Mouse (Mus musculus) retina, embryonic 14.5 days (tissue): ENCODE results near the gene Sash3.

Experiments
- DNase-seq: peaks from one replicate; pipeline ENCODE4 v3.0.0-alpha.2; 2015; ENCODE audit warnings: low spot score

The Sash3 gene

DNA sequence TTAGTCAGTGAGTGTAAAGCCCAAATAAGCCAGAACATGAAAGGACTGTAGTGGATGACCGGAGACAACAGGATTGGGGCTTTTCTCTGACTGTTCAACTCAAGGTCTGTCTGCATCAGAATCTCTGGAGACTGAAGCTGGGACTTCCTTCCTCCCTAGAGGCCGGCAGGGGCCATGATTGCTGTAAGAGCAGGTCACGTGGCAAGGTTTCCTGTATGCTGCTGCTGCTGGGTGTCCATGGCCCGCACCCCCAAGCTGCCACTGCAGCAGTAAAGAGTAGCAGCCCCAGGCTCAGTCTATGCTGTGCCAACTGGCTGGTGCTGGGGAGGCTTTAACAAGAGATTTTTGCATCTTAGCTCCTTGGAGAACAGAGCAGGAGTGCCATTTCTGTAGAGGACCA, at the start of gene Sash3:
Gene Sash3 (plus strand): TSS at position 175 of the 400 bp plus-strand sequence.
- DNase-seq = no peak

GRCm38 (mm10) chrX:48096580-48096979, 49.7 kb upstream of the Sash3 start:
- DNase-seq = no peak

DNA sequence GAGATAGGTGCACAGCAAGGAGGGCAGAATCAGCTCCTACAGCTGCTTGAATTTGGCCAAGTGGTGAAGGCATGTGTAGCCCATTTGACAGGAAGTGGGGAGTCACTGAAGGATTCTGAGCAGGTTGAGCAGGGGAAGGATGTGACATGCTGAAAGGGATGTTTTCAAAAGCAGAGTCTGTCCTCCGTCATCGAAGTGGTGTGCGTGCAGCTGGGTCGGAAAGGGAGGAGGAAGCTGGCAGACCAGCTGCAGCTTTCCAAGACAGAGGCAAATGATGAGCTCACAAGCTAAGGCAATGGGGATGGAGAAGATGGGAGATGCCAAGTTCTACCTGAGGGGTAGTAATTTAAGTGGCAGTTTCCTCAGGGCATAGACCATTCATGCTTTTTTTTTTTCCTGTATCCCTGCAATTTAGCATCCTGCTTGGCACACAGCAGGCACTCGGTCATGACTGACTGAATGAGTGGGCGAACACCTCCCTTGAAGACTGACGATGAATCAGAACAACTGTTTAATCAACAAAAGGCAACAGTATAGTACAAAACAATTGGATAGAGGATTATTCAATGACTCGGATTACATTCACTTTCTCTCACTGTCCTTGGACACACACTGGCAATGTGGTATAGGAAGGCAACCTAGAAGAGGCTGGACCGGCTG, 47.6 kb upstream of the Sash3 start:
- no peak for DNase-seq

- DNase-seq = peak; percentile 42
These were observed 46.4 kb upstream of the Sash3 start for GRCm38 (mm10) chrX:48099871-48100270.

DNA sequence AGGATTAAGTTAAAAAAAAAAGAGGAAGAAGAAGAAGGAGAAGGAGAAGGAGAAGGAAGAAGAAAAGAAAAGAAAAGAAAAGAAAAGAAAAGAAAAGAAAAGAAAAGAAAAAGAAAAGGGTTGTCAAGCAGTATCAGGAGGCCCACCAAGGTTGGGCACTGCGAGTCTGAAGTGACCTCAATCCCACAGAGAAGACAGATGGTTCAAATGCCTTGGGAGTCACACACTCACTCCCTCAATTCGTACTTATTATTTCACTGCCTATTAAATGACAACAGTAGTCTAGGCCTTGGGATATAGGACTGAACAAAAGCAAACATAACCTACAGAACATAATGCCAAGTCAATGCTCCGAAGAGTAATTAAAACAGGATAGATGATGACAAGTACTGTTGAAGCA, 43.0 kb upstream of the Sash3 start:
- no peak for DNase-seq

DNA sequence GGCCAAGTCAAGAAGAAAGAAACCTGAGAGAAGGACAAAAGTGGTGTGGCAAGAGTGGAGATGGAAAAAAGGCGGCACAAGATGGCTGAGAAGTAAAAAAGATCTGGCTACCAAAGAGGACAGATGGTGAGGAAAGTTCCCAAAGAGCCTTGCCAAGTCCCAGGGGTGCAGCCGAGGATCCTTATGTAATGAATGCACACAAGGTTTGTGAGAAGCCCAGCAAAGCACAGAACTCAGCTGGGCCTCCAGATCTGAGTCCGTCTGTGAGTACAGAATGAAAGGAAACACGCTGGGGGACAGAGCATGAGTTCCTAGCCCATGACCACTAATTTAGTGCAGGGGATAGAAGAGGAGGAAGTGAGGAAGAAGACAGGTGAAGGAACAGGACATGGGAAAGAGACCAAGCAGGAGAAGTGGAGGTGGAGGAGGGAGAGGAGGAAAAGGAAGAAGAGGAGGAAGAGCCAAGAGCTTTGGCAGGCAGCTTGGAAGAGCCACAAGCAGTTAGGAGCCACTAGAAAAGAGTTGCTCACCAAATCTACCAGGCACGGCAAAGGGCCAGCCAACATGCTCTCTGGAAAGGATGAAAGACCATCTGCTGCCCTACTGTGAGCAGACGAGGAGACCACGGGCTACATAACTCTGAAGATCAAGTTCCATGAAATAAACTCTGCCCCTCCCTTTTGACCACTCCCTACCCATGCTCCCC, 41.3 kb upstream of the Sash3 start:
- no peak for DNase-seq

GRCm38 (mm10) chrX:48106226-48106625, 40.0 kb upstream of the Sash3 start:
- DNase-seq = no peak

DNA sequence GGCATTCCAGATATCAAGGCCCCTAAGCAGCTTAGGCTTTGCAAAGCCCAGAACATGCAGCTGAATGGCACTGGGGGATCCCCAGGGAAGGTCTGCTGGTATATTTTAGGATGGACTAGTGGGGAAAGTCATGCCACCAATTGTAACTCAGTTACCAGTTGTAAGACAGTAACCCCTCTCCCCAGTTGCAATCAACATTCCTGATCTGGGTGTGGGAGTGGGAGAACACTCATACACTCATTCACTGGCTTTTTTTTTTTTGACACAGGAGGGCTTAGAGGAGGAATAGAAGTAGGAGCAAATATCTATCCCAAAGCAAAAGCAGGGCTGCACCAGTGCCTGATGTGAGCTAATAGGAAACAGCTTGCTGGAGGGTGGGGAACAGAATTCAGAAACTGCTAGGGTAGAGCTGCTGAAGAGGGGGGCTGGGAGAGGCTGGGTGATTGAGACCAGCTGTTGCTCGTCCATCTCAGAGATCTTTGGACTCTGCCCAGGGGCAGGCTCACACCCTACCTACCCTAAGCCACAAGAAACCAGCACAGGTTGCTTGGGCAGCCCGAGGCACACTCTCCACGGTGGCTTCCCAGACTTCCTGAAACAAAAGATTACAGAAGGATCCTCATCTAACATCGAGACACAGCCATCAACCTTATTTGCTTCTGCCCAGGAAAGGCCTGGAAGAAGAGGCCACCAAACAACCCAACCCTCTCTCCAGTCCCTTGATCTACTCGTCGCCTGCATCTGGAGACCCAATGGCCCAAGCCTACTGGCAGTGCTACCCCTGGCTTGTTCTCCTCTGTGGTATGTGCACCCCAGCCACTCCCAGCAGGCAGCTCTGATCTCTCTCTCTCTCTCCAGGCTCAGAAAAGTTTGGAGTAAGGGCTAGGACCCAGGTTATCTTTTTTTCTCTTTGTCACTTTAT, 37.6 kb upstream of the Sash3 start, which contains the start of gene Xpnpep2:
Gene Xpnpep2 (plus strand): TSS at position 332 of the 922 bp plus-strand sequence.
- no peak for DNase-seq

GRCm38 (mm10) chrX:48109316-48109655, 37.0 kb upstream of the Sash3 start:
- DNase-seq = no peak

GRCm38 (mm10) chrX:48119294-48119693, 26.9 kb upstream of the Sash3 start:
- DNase-seq = no peak

- peak; percentile 82 for DNase-seq
These were observed 21.8 kb upstream of the Sash3 start for GRCm38 (mm10) chrX:48124132-48125071.

GRCm38 (mm10) chrX:48126903-48127476, 19.2 kb upstream of the Sash3 start:
- no peak for DNase-seq

GRCm38 (mm10) chrX:48127502-48128218, 18.6 kb upstream of the Sash3 start:
- DNase-seq = no peak

DNA sequence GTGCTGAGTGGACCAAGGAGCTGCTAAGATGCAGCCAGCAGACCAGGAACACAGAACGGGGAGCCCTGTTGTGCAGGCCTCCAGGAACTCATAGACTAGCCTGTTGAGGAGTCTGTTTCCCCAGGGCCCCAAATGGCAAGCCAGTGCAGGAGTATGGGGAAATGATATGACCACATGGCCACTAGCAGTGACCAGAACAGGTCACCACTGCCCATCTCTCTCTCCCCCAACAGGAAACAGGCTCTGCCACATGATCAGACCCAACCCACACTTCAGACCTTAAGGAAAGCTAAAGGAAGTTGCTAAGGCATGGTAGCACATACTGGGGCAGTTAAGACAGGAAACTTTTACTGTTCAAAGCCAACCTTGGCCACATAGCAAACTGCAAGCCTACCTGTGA, 17.1 kb upstream of the Sash3 start:
- no peak for DNase-seq

DNA sequence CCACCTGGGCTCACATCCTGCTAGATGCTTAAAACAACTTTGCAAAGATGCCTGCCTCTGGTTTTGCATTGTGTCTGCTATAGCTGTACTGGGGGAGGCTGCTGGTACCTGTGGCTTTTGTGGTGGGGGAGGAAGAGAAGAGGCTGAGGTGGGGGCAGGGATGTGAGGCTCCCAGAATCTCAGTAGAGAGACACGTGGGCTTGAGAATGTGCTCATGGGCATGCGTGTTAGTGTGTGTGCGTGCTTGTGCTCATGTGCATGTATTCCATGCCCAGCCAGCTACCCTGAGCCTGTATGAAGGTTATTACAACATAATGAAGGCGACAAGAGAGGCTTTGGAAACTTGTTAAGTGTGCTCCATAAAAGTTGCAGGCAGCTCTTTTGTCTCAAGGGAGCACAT, 9.3 kb upstream of the Sash3 start:
- DNase-seq = no peak

DNA sequence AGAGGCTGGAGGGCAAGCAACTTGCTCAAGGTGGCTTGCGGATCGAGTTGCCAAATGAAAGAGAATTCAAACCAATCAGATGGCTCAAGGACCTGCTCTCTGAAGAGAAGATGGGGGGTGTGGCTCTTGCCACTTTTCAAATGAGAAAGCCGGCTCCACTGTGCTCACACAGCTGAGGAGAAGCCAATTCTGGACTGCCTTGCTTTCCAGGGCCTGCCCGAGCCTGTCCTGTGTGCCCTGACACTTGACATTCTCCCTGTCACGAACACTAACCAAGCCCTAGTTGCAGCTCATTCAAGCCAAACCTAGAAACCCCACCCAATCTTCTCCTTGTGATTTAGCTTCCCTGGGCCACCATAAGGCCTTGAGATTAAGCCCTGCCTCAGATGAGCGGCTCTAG, 8.2 kb upstream of the Sash3 start:
- no peak for DNase-seq

GRCm38 (mm10) chrX:48138539-48139275, 7.5 kb upstream of the Sash3 start:
- DNase-seq = peak; percentile 32

GRCm38 (mm10) chrX:48139368-48140285, 6.6 kb upstream of the Sash3 start:
- no peak for DNase-seq
